In genomic region chr17:6787241-6787640, GRCm38 (mm10) we compare ENCODE assay signal across 15 mouse cellular contexts.
"Had no signal": no experiment of that assay in that cellular context is flagged by ENCODE, and none has a peak within 500 bp of the region (broad histone marks: within the 10 kb centered on the region; RNA-seq: fewer than 3 reads in every experiment).

No protein-coding gene starts in this region.

- H3K27ac ChIP-seq: neural tube, embryonic 15.5 days; stomach, embryonic 15.5 days; stomach, postnatal 0 days had no signal

- DNase-seq: retina, postnatal 1 day; right cerebral cortex, adult 18-20 months; right cerebral cortex, postnatal 14 days; right cerebral cortex, postnatal 25 days; right cerebral cortex, postnatal 4 days; spleen, adult 18-20 months; thymus, adult 18-20 months; thymus, adult 2 months; thymus, postnatal 14 days; thymus, postnatal 25 days; thymus, postnatal 36 days; thymus, postnatal 4 days had no signal

- H3K36me3 ChIP-seq: neural tube, embryonic 15.5 days; stomach, embryonic 15.5 days had no signal

- H3K27me3 ChIP-seq: stomach, embryonic 15.5 days had no signal

- H3K9me3 ChIP-seq: neural tube, embryonic 15.5 days; stomach, embryonic 15.5 days had no signal

- H3K4me3 ChIP-seq: neural tube, embryonic 15.5 days; stomach, embryonic 15.5 days had no signal
